Mouse (Mus musculus): ENCODE results near the gene Adal.

- no peak for TF ChIP-seq ZC3H11A (IDR thresholded peaks at IDR 0.05; ENCODE audit: borderline replicate concordance, low read depth, low read length)
- no peak for TF ChIP-seq MAFK (IDR thresholded peaks at IDR 0.05; ENCODE audit: insufficient read depth, low read depth, low read length)
- no peak for TF ChIP-seq HCFC1 (IDR thresholded peaks at IDR 0.05; ENCODE audit: borderline replicate concordance, insufficient read depth, low read length)
- TF ChIP-seq CHD2 (IDR thresholded peaks at IDR 0.05; ENCODE audit: low read depth, low read length) = no peak
Measured at GRCm38 (mm10) chr2:121127536-121127935, 12.7 kb upstream of the Adal start.

Measured in ES-E14 (cell line).